Mouse (Mus musculus): ENCODE measurements around the gene Magoh.

DNA sequence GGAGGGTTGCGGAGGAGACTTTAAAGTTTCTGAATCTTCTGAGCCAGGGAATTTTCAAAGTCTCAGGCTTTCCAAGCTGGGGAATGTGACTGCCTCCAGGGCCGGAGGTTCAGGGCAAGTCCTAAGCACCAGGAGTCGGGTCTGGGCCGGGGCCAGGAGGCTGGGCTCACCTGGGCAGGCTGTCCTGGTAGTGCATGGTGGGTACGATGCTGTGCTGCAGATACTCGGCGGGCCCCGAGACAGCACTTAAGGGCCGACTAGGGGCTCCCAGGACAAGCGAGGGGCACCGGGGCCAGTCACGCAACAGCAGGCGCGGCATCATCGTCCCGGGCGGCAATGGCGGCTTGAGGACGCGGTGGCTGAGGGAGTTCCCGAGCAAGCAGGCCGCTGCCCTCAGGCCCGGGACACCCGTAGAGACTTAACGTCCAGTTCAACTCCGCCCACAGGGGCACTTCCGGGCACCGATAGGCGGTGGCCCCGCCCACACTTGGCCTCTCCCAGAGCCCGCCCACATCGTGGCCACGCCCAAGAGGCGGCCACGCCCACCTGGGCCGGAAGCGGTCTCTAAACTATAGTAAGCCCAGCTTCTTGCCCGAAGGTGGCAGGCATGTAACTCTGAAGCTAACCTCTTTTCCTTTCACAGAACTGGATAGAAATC lies 43.7 kb downstream of the Magoh start, which contains the start of gene Cpt2:
- peak; percentile 60 for TF ChIP-seq CTCF (IDR thresholded peaks at IDR 0.05)
- TF ChIP-seq EP300 (IDR thresholded peaks at IDR 0.05) = peak; percentile 55; the same call in 1 of the 2 replicates
